ENCODE assay signal across 16 mouse cellular contexts in genomic region chr16:4367930-4368329, GRCm38 (mm10). TPM values are rescaled to one million over a fixed set of nuclear protein-coding genes. Genes with fewer than 3 reads are reported as not detected.
DNase-seq lines count a peak whose midpoint lies in the region; ATAC-seq lines count a peak whose summit lies in the region.
"Had no signal": no experiment of that assay in that cellular context is flagged by ENCODE, and none has a peak within 500 bp of the region (broad histone marks: within the 10 kb centered on the region; RNA-seq: fewer than 3 reads in every experiment).

No protein-coding gene starts in this region.

- H3K4me1 ChIP-seq in kidney, embryonic 15.5 days: peaks cover 21% of the 10 kb centered on the region
- peaks cover 13% of the 10 kb centered on the region; the same call in 1 of the 2 replicates for H3K4me1 ChIP-seq in kidney, embryonic 14.5 days (ENCODE audit: control insufficient read depth, insufficient read depth, low read length)
- H3K4me1 ChIP-seq in intestine, embryonic 16.5 days (ENCODE audit: control insufficient read depth, insufficient read depth, low read length): peaks cover 9% of the 10 kb centered on the region
- peaks cover 26% of the 10 kb centered on the region for H3K4me1 ChIP-seq in liver, embryonic 11.5 days (replicated peaks; ENCODE audit: control insufficient read depth, insufficient read depth, low read length)
- H3K4me1 ChIP-seq: lung, embryonic 15.5 days had no signal

- ATAC-seq in kidney, embryonic 15.5 days (replicated peaks; ENCODE audit: low FRiP score): no peak
- no peak for ATAC-seq in kidney, embryonic 14.5 days (ENCODE audit: low FRiP score, low TSS enrichment)
- ATAC-seq in intestine, embryonic 16.5 days: peak; percentile 86
- 0 out of 2 replicates have a peak, but pooled peaks have one; percentile 34 for ATAC-seq in liver, embryonic 11.5 days (replicated peaks; ENCODE audit: low FRiP score)
- ATAC-seq: hindbrain, embryonic 16.5 days; midbrain, embryonic 13.5 days had no signal

- H3K9me3 ChIP-seq in kidney, embryonic 15.5 days (replicated peaks): no peaks in the 10 kb centered on the region
- H3K9me3 ChIP-seq in kidney, embryonic 14.5 days (ENCODE audit: control insufficient read depth, low read length): no peaks in the 10 kb centered on the region
- no peaks in the 10 kb centered on the region for H3K9me3 ChIP-seq in intestine, embryonic 16.5 days (ENCODE audit: control insufficient read depth, low read length)
- no peaks in the 10 kb centered on the region for H3K9me3 ChIP-seq in liver, embryonic 11.5 days (ENCODE audit: control insufficient read depth, low read length)
- H3K9me3 ChIP-seq: embryonic facial prominence, embryonic 10.5 days; limb, embryonic 13.5 days; lung, embryonic 15.5 days; midbrain, embryonic 13.5 days had no signal

- no peak for DNase-seq in liver, embryonic 11.5 days (ENCODE audit: low spot score)
- DNase-seq in yolk sac, embryonic 10.5 days (ENCODE audit: low spot score): peak; percentile 61
- DNase-seq in cerebellum, adult 8-10 months: no peak
- no peak for DNase-seq in c-Kit-positive CD71-positive TER-119-positive erythroid progenitor cells, embryonic 14.5 days (ENCODE audit: low spot score)
- DNase-seq: adrenal gland, adult 2 months; cerebellum, adult 9-10 months; gastrocnemius, postnatal 10 days; thymus, adult 18-20 months had no signal

- no peak overlapping the region for H3K4me3 ChIP-seq in kidney, embryonic 15.5 days (replicated peaks)
- H3K4me3 ChIP-seq in kidney, embryonic 14.5 days (ENCODE audit: low read length): no peak overlapping the region
- no peak overlapping the region for H3K4me3 ChIP-seq in intestine, embryonic 16.5 days (ENCODE audit: low read length)
- H3K4me3 ChIP-seq in liver, embryonic 11.5 days (ENCODE audit: low read depth, low read length): no peak overlapping the region
- H3K4me3 ChIP-seq: embryonic facial prominence, embryonic 10.5 days; limb, embryonic 13.5 days; lung, embryonic 15.5 days; midbrain, embryonic 13.5 days had no signal

- no peaks in the 10 kb centered on the region for H3K27me3 ChIP-seq in kidney, embryonic 15.5 days
- H3K27me3 ChIP-seq in kidney, embryonic 14.5 days (ENCODE audit: control insufficient read depth, insufficient read depth, low read length): no peaks in the 10 kb centered on the region
- no peaks in the 10 kb centered on the region for H3K27me3 ChIP-seq in intestine, embryonic 16.5 days (replicated peaks; ENCODE audit: control insufficient read depth, insufficient read depth, low read length)
- H3K27me3 ChIP-seq in liver, embryonic 11.5 days (replicated peaks; ENCODE audit: control insufficient read depth, insufficient read depth, low read length): no peaks in the 10 kb centered on the region
- H3K27me3 ChIP-seq: limb, embryonic 13.5 days; lung, embryonic 15.5 days; midbrain, embryonic 13.5 days had no signal

- no peak overlapping the region for H3K4me2 ChIP-seq in kidney, embryonic 15.5 days
- H3K4me2 ChIP-seq in kidney, embryonic 14.5 days (replicated peaks; ENCODE audit: low read depth, low read length): no peak overlapping the region
- no peak overlapping the region for H3K4me2 ChIP-seq in intestine, embryonic 16.5 days (ENCODE audit: low read depth, low read length)
- H3K4me2 ChIP-seq in liver, embryonic 11.5 days: no peak overlapping the region
- H3K4me2 ChIP-seq: limb, embryonic 13.5 days; lung, embryonic 15.5 days; midbrain, embryonic 13.5 days had no signal

- 37% methylated on average over 3 of the region's 3 CpGs for WGBS in kidney, embryonic 15.5 days
- 28% methylated on average over 3 of the region's 3 CpGs for WGBS in kidney, embryonic 14.5 days
- WGBS in intestine, embryonic 16.5 days: 43% methylated on average over 3 of the region's 3 CpGs
- 39% methylated on average over 3 of the region's 3 CpGs for WGBS in liver, embryonic 11.5 days

- no peaks in the 10 kb centered on the region for H3K36me3 ChIP-seq in kidney, embryonic 15.5 days
- H3K36me3 ChIP-seq in kidney, embryonic 14.5 days (ENCODE audit: control insufficient read depth, insufficient read depth, low read length): no peaks in the 10 kb centered on the region
- no peaks in the 10 kb centered on the region for H3K36me3 ChIP-seq in intestine, embryonic 16.5 days (ENCODE audit: control insufficient read depth, insufficient read depth, low read length)
- no peaks in the 10 kb centered on the region for H3K36me3 ChIP-seq in liver, embryonic 11.5 days (ENCODE audit: control insufficient read depth, insufficient read depth, low read length)
- H3K36me3 ChIP-seq: embryonic facial prominence, embryonic 10.5 days; limb, embryonic 13.5 days; lung, embryonic 15.5 days; midbrain, embryonic 13.5 days had no signal

- H3K9ac ChIP-seq in kidney, embryonic 15.5 days: no peak overlapping the region
- H3K9ac ChIP-seq in kidney, embryonic 14.5 days (ENCODE audit: low read depth, low read length): no peak overlapping the region
- H3K9ac ChIP-seq in intestine, embryonic 16.5 days (ENCODE audit: low read depth, low read length): no peak overlapping the region
- no peak overlapping the region for H3K9ac ChIP-seq in liver, embryonic 11.5 days (ENCODE audit: low read depth, low read length)
- H3K9ac ChIP-seq: limb, embryonic 13.5 days; lung, embryonic 15.5 days; midbrain, embryonic 13.5 days had no signal

- 0 out of 2 replicates have a peak overlapping the region, but pooled peaks have one; percentile 13 for H3K27ac ChIP-seq in kidney, embryonic 15.5 days
- H3K27ac ChIP-seq in kidney, embryonic 14.5 days (ENCODE audit: low read depth, low read length): no peak overlapping the region; the same call in 1 of the 2 replicates
- no peak overlapping the region for H3K27ac ChIP-seq in intestine, embryonic 16.5 days (ENCODE audit: low read length)
- no peak overlapping the region for H3K27ac ChIP-seq in liver, embryonic 11.5 days (ENCODE audit: low read depth, low read length)
- H3K27ac ChIP-seq: embryonic facial prominence, embryonic 10.5 days; limb, embryonic 13.5 days; lung, embryonic 15.5 days; midbrain, embryonic 13.5 days had no signal

RNA-seq across cellular contexts. Expression of gene Adcy9, which starts 52.4 kb away (rescaled TPM):
- 1.2 TPM in 2 replicates for polyA plus RNA-seq in kidney, embryonic 15.5 days (2015; fragmentation: Nextera tagmentation; extraction: Ambion mirVana)
- 1.1 and 1.3 TPM in 2 replicates for polyA plus RNA-seq in kidney, embryonic 14.5 days (2014; fragmentation: Nextera tagmentation; extraction: Ambion mirVana)
- polyA plus RNA-seq in intestine, embryonic 16.5 days (2015; fragmentation: Nextera tagmentation; extraction: Ambion mirVana): 1.2 and 1.3 TPM in 2 replicates
- polyA plus RNA-seq in liver, embryonic 11.5 days (2014; fragmentation: Nextera tagmentation; extraction: Ambion mirVana): 1.6 and 2.1 TPM in 2 replicates

Comparison
In these comparisons a context has a peak if more than half of its experiments do, and no peak if none do; other contexts are left out.
1. ATAC-seq: peak in intestine, embryonic 16.5 days (single experiment) and liver, embryonic 11.5 days (single experiment); none in kidney, embryonic 15.5 days (single experiment) and kidney, embryonic 14.5 days (single experiment).